Mouse (Mus musculus): Measurements from ENCODE around the gene Rab8b. TPM values are rescaled to one million over a fixed set of nuclear protein-coding genes. Genes with fewer than 3 reads are reported as not detected.

Gene Rab8b
- polyA plus RNA-seq, 1 experiment = 13.2 TPM

GRCm38 (mm10) chr9:66912304-66912703 lies 7.2 kb downstream of the Rab8b start:
- no peaks in the 10 kb centered on the region for H3K36me3 ChIP-seq (ENCODE audit: control insufficient read depth, insufficient read depth, low read length)
- no peak for DNase-seq (ENCODE audit: low read depth in 1 of 2, low spot score in 2 of 2)
- no peak overlapping the region for H3K4me3 ChIP-seq (ENCODE audit: extremely low read depth, insufficient read depth, insufficient read length)
- peaks cover 20% of the 10 kb centered on the region; the same call in 1 of the 2 replicates for H3K4me1 ChIP-seq (ENCODE audit: control insufficient read depth, insufficient read depth, insufficient read length)
- H3K27ac ChIP-seq (ENCODE audit: insufficient read depth, low read length) = no peak overlapping the region
- TF ChIP-seq CTCF (IDR thresholded peaks at IDR 0.05; ENCODE audit: extremely low read depth, insufficient read depth, insufficient read length, insufficient replicate concordance) (no peak), POLR2A (IDR thresholded peaks at IDR 0.05; ENCODE audit: low read depth, low read length) (no peak)
- no peaks in the 10 kb centered on the region for H3K27me3 ChIP-seq (ENCODE audit: control insufficient read depth, insufficient read depth, low read length)

- no peak for TF ChIP-seq CTCF (IDR thresholded peaks at IDR 0.05; ENCODE audit: extremely low read depth, insufficient read depth, insufficient read length, insufficient replicate concordance)
- no peak for TF ChIP-seq POLR2A (IDR thresholded peaks at IDR 0.05; ENCODE audit: low read depth, low read length)
- no peak overlapping the region for H3K4me3 ChIP-seq (ENCODE audit: extremely low read depth, insufficient read depth, insufficient read length)
- no peak for DNase-seq (ENCODE audit: low read depth in 1 of 2, low spot score in 2 of 2)
- no peaks in the 10 kb centered on the region for H3K27me3 ChIP-seq (ENCODE audit: control insufficient read depth, insufficient read depth, low read length)
- 54% methylated on average over 5 of the region's 5 CpGs for WGBS
- no peak overlapping the region for H3K27ac ChIP-seq (ENCODE audit: insufficient read depth, low read length)
- peaks cover 12% of the 10 kb centered on the region; the same call in 1 of the 2 replicates for H3K4me1 ChIP-seq (ENCODE audit: control insufficient read depth, insufficient read depth, insufficient read length)
- no peaks in the 10 kb centered on the region for H3K36me3 ChIP-seq (ENCODE audit: control insufficient read depth, insufficient read depth, low read length)
Measured at GRCm38 (mm10) chr9:66910677-66911076, 8.8 kb downstream of the Rab8b start.

- 71% methylated on average over 7 of the region's 7 CpGs for WGBS
Measured at GRCm38 (mm10) chr9:66909922-66910321, 9.6 kb downstream of the Rab8b start.

GRCm38 (mm10) chr9:66907746-66908397 lies 11.6 kb downstream of the Rab8b start:
- H3K36me3 ChIP-seq (ENCODE audit: control insufficient read depth, insufficient read depth, low read length) = no peaks in the 10 kb centered on the region; the same call in 1 of the 2 replicates
- no peak for TF ChIP-seq CTCF (IDR thresholded peaks at IDR 0.05; ENCODE audit: extremely low read depth, insufficient read depth, insufficient read length, insufficient replicate concordance)
- TF ChIP-seq POLR2A (IDR thresholded peaks at IDR 0.05; ENCODE audit: low read depth, low read length) = no peak
- H3K27me3 ChIP-seq (ENCODE audit: control insufficient read depth, insufficient read depth, low read length) = no peaks in the 10 kb centered on the region
- no peak overlapping the region for H3K27ac ChIP-seq (ENCODE audit: insufficient read depth, low read length)
- 78% methylated on average over 5 of the region's 5 CpGs for WGBS
- H3K4me1 ChIP-seq (ENCODE audit: control insufficient read depth, insufficient read depth, insufficient read length) = peaks cover 2% of the 10 kb centered on the region; the same call in 1 of the 2 replicates
- no peak for DNase-seq (ENCODE audit: low read depth in 1 of 2, low spot score in 2 of 2)
- no peak overlapping the region for H3K4me3 ChIP-seq (ENCODE audit: extremely low read depth, insufficient read depth, insufficient read length)

More at GRCm38 (mm10) chr9:66909922-66910321, 9.6 kb downstream of the Rab8b start:
- H3K4me1 ChIP-seq (ENCODE audit: control insufficient read depth, insufficient read depth, insufficient read length) = peaks cover 6% of the 10 kb centered on the region; the same call in 1 of the 2 replicates
- no peaks in the 10 kb centered on the region for H3K27me3 ChIP-seq (ENCODE audit: control insufficient read depth, insufficient read depth, low read length)
- H3K27ac ChIP-seq (ENCODE audit: insufficient read depth, low read length) = no peak overlapping the region
- TF ChIP-seq POLR2A (IDR thresholded peaks at IDR 0.05; ENCODE audit: low read depth, low read length) (no peak), CTCF (IDR thresholded peaks at IDR 0.05; ENCODE audit: extremely low read depth, insufficient read depth, insufficient read length, insufficient replicate concordance) (no peak)
- DNase-seq (ENCODE audit: low read depth in 1 of 2, low spot score in 2 of 2) = no peak
- H3K4me3 ChIP-seq (ENCODE audit: extremely low read depth, insufficient read depth, insufficient read length) = no peak overlapping the region
- no peaks in the 10 kb centered on the region for H3K36me3 ChIP-seq (ENCODE audit: control insufficient read depth, insufficient read depth, low read length)

GRCm38 (mm10) chr9:66907126-66907525 lies 12.4 kb downstream of the Rab8b start:
- Histone ChIP-seq H3K27ac (ENCODE audit: insufficient read depth, low read length) (no peak overlapping the region), H3K4me1 (ENCODE audit: control insufficient read depth, insufficient read depth, insufficient read length) (peaks cover 2% of the 10 kb centered on the region; the same call in 1 of the 2 replicates), H3K4me3 (ENCODE audit: extremely low read depth, insufficient read depth, insufficient read length) (no peak overlapping the region), H3K27me3 (ENCODE audit: control insufficient read depth, insufficient read depth, low read length) (no peaks in the 10 kb centered on the region), H3K36me3 (ENCODE audit: control insufficient read depth, insufficient read depth, low read length) (no peaks in the 10 kb centered on the region; the same call in 1 of the 2 replicates)
- WGBS = 78% methylated on average over 8 of the region's 8 CpGs
- TF ChIP-seq POLR2A (IDR thresholded peaks at IDR 0.05; ENCODE audit: low read depth, low read length) (no peak), CTCF (IDR thresholded peaks at IDR 0.05; ENCODE audit: extremely low read depth, insufficient read depth, insufficient read length, insufficient replicate concordance) (no peak)
- DNase-seq (ENCODE audit: low read depth in 1 of 2, low spot score in 2 of 2) = no peak

- Histone ChIP-seq H3K4me1 (ENCODE audit: control insufficient read depth, insufficient read depth, insufficient read length) (peaks cover under 1% of the 10 kb centered on the region; the same call in 1 of the 2 replicates), H3K36me3 (ENCODE audit: control insufficient read depth, insufficient read depth, low read length) (no peaks in the 10 kb centered on the region; the same call in 1 of the 2 replicates), H3K27me3 (ENCODE audit: control insufficient read depth, insufficient read depth, low read length) (no peaks in the 10 kb centered on the region), H3K4me3 (ENCODE audit: extremely low read depth, insufficient read depth, insufficient read length) (no peak overlapping the region), H3K27ac (ENCODE audit: insufficient read depth, low read length) (no peak overlapping the region)
- WGBS = 77% methylated on average over 9 of the region's 9 CpGs
- TF ChIP-seq POLR2A (IDR thresholded peaks at IDR 0.05; ENCODE audit: low read depth, low read length) (no peak), CTCF (IDR thresholded peaks at IDR 0.05; ENCODE audit: extremely low read depth, insufficient read depth, insufficient read length, insufficient replicate concordance) (no peak)
- DNase-seq (ENCODE audit: low read depth in 1 of 2, low spot score in 2 of 2) = no peak
Measured at GRCm38 (mm10) chr9:66905990-66906389, 13.5 kb downstream of the Rab8b start.

GRCm38 (mm10) chr9:66899526-66899925 lies 20.0 kb downstream of the Rab8b start:
- 81% methylated on average over 4 of the region's 4 CpGs for WGBS

More at GRCm38 (mm10) chr9:66899526-66899925, 20.0 kb downstream of the Rab8b start:
- no peak overlapping the region for H3K27ac ChIP-seq (ENCODE audit: insufficient read depth, low read length)
- no peaks in the 10 kb centered on the region; the same call in 1 of the 2 replicates for H3K36me3 ChIP-seq (ENCODE audit: control insufficient read depth, insufficient read depth, low read length)
- peaks cover 10% of the 10 kb centered on the region; the same call in 1 of the 2 replicates for H3K4me1 ChIP-seq (ENCODE audit: control insufficient read depth, insufficient read depth, insufficient read length)
- H3K27me3 ChIP-seq (ENCODE audit: control insufficient read depth, insufficient read depth, low read length) = no peaks in the 10 kb centered on the region
- DNase-seq (ENCODE audit: low read depth in 1 of 2, low spot score in 2 of 2) = no peak
- no peak overlapping the region for H3K4me3 ChIP-seq (ENCODE audit: extremely low read depth, insufficient read depth, insufficient read length)
- TF ChIP-seq CTCF (IDR thresholded peaks at IDR 0.05; ENCODE audit: extremely low read depth, insufficient read depth, insufficient read length, insufficient replicate concordance) = no peak
- no peak for TF ChIP-seq POLR2A (IDR thresholded peaks at IDR 0.05; ENCODE audit: low read depth, low read length)

Measured in spleen, adult 2 months (tissue).